Mouse (Mus musculus) natural killer cell, adult 2 months (primary cell): Measurements from ENCODE around the gene Adm.
"Not testable (repeated sequence)": the region's sequence is repeated elsewhere in the genome, so short reads cannot be mapped to it uniquely, and the experiment has no call there.

Experiments
- DNase-seq, 2 experiments: peaks; one replicate each; pipeline ENCODE4 v3.0.0; 2022; ENCODE audit warnings: low spot score in 2 of 2

Gene Adm

DNA sequence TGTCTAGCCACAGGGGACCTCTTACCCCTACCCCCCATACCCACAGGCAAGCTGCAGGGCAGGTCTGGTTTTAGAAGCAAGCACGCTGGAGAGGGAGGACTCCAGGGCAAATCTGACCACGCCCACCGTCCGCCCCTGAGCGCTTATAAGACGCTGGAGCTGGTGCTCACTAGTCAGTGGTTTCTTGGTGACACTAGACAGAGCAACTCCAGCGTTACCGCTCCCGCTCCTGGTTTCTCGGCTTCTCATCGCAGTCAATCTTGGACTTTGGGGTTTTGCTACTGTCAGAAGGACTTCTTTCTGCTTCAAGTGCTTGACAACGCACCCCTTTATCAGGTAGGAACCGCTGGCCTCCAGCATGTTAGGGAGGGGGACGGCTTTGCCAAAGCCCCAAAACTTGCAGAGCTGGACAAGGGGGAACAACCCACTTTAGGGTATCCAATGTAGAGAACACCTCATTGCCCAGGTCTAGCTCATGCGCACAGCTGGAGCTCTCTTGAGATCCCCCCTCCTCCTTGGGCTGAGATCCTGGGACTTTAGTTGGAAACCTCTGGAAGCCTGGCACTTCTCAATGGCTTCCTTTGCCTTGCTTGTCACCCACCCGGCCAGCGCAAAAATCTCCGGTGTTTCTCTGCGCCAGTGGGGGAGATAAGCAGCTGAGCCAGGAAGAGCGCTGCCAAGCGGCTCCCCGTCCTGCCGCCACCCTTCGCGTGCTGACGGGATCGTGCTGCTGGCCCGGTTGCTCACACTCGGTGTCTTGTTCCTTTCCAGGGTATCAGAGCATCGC is at the start of gene Adm:
Gene Adm (plus strand): TSS at position 176 of the 787 bp plus-strand sequence.
- peak in 1 of 2 experiments; percentile 57 for DNase-seq

DNA sequence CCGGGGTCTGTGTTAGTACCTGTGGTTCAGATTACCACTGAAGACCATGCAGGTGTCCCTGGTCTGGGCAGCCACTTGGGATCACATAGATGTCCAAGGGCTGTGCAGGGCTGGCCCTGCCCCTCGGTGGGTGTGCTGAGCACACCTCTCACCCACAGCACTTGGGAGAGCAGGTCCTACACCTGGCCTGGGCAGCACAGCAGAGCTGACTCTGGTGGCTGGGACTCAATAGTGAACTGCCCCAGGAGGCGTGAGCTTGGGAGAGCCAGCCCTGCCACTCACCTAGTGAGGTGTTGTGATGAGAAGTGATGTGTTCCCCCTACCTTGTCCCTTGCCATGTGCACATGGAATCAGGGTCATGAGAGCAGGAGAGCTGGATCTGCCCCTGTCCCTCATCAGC is 43.8 kb upstream of the Adm start:
- no peak for DNase-seq

DNA sequence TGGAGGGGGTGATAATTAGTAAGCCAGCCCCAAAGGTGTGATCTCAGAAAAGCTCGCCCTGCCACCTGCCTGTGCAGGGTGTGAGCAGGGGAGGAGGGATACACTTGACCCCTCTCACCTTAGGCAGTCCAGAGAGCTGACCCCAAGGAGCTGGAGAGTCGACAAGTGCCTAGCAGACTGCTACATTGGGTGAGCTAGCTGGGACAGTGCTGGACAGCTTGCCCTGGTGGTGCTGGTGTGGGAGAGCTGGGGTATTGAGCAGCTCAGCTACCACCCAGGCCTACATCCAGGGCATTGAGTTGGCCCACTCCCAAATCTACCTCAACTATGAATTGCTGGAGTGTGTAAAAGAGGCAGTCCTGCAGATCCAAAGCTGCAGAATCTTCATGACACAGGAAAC is 43.3 kb upstream of the Adm start:
- DNase-seq: no peak

DNA sequence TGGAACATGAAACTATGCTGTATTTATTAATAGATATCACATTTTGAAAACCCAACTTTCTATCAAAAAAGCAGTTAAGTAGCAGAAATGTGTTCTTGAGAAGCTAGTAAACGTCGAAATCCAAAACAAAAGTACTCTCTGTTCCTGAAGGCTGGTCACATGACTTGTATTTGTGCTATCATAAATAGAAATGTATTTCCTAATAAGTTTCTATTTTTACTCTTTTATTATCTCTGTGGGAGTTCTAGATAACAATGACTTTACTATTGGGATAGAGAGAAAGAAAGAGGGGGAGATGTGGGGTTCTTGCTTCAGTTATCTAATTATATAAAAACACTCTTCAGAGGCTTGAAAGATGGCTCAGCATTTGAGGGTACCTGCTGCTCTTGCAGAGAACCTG is 42.2 kb upstream of the Adm start:
- no peak for DNase-seq

DNA sequence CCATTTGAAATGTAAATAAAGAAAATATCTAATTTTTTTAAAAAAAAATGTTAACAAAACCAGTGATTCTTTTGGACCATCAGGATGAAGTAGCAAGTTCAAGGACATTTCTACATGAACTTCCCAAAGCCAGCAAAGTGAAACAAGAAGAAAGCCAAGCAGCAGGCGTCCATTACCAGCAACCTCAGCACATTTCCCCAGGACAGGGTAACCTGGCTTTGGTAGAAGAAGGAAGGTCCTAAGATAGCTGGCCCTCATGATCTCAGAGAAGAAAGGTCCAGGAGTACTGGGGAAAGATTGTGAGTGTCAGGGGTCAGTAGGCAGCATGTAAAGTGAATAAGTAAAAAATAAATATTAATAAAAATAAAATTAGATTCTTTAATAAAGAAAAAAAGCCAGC is 39.7 kb upstream of the Adm start:
- no peak for DNase-seq

DNA sequence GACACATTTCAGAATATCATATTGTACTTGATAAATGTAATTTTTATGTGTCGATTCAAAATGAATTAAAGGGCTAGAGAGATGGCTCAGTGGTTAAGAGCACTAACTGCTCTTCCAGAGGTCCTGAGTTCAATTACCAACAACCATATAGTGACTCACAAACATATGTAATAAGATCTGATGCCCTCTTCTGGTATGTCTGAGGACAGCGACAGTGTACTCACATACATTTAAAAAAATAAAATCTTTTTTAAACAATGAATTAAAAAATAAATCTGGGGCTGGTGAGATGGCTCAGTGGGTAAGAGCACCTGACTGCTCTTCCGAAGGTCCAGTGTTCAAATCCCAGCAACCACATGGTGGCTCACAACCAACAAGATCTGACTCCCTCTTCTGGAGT is 33.5 kb upstream of the Adm start:
- DNase-seq: not testable (repeated sequence)

DNA sequence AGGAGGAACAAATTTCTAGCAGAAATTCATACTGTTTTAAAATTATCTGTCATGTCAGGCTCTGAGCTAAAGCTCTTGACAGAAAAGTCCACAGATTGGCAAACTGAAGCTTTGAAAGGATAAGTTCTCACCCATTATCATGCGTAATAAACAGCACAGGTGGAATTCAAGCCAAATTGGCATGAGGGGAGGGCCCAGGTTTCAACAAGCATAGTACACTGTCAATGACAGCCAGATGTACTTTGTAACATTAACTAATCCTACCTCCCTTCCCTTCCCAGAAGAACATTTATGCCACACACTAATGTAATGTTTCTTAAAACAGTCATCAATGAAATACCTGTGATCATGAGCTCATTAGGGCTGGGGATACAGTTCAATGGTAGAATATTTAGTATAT is 30.3 kb upstream of the Adm start:
- DNase-seq: no peak

DNA sequence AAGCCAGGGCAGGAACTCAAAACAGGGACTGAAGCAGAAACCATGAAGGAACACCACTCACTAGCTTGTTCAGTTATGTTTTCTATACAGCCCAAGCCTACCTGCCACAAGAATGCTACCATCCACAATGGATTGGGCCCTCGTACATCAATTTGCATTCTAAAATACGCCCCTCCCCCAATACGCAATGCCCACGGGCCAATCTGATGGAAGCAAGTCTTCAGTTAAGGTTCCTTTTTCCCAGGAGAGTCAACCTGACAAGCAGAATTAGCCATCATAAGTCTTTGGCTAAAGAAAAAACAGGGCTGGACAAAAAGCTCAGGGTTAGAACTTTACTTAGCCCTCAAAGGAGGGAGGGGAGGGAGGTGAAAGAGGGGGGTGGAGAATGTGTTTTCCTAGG is 22.0 kb upstream of the Adm start:
- DNase-seq: no peak

DNA sequence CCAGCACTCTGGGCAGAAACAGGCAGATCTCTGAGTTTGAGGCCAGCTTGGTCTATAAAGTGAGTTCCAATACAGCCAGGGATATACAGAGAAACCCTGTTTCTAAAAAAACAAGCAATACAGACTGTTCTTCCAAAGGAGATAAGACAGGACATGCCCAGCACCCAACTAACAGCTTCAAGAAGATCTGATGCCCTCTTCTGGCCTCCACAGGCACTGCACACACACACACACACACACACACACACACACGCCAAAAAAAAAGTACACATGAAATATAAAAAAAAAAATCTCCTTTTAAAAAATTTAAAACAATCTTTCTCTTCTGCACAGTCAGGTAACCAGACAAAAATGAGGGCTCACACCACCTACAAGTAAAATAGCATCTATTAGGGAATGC is 20.6 kb upstream of the Adm start:
- DNase-seq: no peak

DNA sequence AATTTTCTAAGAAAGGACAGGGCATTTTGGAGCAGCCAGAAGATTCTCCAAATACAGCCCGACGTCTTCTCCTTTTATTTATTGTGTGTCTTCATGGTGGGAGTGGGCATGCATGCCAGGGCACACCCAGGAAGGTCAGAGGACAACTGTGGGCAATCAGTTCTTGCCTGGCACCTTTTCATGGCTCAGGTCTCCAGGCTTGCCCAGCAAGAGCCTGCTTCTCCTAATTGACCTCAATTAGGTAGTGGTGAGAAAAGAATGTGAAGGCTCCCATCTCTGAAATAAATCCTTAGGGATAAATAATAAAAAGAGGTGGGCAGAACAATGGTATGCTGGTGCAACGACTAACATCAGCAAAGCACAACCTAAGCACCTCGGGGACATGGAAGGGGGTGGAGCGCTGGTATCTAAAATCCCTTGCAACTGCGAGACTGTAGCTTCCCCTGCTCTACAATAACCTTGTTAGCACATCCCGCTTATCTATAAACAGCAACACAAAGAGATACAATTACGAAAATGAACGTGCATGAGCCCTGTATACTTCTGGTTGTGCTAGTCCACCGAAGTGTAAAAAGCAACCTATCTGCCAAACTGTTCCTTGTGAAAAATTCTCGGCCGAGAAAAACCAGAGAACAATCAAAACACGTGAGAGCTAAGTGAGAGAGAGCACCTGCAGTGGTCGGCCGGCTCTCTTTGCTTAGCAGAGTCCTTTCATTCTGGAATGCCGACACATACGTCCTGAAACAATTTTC is 13.9 kb upstream of the Adm start:
- no peak for DNase-seq

DNA sequence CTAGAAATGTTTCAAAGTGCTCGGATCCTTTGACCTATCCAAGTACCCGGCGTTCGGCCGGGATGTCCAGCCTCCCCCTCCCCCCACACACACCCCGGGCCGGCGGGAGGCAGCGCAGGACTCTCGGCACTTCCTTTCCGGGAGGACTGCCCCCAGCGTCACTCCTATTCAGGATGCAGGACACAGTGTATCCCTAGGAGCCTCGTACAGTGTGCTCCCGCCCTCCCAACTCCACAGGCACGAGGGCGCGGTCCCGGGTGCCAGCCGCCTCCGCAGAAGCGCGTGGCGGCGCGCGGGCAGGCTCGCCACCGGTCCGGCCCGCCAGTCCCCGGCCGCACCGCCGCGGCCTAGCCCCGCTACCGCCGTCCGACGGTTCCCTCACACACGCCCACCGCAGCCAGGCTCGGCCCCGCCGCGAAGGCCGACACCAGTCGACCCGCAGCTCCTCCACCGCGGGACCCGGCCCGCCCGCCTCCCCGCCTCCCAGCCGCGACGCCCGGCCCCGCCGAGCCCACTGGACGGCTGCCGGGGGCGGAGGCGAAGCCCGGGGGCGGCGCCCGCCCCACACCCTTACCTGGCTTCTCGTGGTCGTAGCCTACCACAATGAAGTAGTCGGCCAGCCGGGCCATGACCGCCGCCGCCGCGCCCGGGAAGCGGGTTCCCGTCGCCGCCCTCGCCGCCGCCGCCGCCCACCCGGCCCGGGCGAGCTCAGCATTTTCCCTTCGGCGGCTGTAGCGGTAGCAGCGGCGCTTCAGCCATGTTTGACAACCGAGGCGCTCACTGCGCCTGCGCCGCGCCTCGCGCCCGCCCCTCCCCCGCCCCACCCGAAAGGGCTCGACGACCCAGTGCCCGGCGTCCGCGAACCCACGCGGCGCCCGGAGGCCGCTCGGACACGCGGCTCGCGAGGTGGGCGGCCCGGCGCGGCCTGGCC is 13.1 kb upstream of the Adm start, which contains the start of gene Sbf2:
Gene Sbf2 (minus strand): TSS at position 790 of the 931 bp plus-strand sequence.
- DNase-seq: no peak

DNA sequence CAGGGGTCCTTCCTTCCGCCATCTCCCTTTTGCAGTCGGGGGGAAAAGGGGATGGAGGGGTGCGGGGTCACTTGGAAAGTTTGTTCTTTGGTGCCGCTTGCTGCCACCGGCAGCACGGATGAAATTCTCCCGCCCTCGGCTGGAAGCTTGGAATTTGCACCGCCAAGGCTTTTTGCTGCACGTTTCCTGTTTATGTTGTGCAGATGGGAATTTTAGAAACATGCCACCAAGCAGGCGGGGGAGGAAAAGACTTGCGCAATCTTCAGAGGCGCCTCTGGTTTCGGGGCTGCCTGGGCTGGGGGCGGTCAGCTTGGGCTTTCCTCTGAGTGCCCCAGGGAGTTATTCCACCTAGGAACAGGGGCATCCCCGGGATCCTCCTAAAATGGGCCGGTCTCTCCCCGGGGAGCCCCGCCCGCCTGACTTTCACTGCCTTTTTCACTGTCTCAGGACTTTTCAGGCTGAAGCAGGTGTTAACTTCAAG is 12.3 kb upstream of the Adm start:
- no peak for DNase-seq

DNA sequence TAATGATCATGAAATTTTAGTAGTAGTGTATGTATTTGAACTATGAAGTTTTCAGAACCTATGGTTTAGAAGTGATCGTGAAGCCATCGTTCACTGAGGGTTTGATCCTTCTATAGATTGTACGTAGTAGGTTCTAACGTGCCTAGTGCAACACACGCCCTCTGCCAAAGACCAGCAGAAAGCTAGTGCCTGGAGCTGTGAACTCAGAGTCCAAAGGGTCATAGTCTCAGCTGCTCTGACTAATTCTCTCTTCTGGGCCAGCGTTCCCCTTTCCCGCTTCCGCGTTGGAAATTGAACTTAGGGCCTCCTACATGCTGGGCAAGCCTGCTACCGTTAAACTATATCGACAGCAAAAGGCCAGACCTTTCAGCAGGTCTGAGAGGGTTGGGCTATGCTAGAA is 11.7 kb upstream of the Adm start:
- no peak for DNase-seq

DNA sequence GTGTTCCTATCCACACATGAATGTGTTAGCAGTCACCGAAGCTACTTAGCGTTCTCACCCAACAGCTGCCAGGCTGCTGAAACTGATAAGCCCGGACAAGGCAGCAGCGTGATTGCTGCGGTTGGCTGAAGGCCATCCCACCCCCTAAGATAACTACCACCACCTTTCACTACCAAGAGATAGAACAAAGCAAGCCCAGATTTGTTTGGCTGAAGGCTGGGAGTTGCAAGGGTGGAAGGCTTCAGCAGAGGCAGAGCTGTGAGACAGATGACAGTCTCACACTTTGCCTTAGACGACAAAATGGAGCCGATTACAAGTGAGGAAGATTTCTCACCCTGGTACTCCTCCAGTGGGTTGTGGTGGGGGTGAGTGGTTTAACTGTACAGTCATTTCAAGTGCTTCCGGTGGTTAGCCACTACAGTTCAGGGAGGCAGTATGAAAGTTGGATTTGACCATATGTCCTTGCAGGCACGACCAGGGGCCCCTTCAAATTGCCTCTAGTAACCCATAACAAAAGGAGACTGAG is 8.3 kb upstream of the Adm start:
- DNase-seq: peak; percentile 48 to 65

DNA sequence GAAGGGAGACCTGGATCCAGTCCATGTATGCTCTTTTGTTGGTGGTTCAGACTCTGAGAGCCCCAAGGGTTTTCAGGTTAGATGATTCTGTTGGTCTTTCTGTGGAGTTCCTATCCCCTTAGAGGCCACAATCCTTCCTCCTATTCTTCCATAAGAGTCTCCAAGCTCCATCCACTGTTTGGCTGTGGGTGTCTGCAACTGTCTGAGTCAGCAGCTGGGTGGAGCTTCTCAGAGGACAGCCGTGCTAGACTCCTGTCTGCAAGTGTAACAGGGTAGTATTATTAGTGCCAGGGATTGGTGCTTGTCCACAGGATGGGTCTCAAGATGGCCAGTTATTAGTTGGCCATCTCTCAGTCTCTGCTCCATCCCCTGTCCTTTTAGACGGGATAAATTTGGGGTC is 3.4 kb upstream of the Adm start:
- DNase-seq: no peak

DNA sequence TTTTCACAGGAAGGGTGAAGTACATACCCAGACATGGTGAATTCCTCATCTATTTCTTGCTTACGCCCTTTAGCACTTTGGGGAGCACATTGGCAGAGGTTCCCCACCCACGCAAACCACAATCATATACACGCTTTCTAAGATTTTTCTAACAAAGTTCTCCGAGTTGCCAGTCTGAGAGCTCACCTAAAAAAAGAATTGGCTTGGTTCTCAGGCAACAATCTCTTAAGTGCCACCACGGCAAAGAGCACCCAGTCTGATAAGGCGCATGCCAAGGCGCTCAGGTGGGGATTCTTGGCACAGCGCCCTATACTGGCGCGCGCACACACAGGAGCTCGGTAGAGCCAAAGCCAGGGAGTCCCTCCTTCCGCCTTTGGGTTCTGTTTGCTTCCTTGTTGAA is 2.5 kb upstream of the Adm start:
- no peak for DNase-seq

DNA sequence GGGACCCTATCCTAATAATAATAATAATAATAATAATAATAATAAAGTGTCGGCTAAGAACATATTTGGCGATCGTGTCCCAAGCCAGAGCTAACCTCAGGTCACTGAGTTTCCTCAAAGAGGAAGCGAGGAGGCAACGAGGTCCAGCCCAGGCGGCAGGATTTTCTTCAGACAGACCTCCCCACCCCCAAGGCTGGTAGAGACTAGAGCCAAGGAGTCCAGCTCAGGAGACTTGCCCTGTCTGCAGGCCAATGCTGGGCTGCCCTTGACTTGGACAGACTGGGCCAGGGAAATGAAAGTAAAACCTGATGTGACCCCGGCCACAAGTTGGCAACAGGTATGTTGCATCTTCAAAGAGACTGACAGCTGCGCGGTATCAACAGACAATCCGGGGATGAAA is 2.0 kb upstream of the Adm start:
- no peak for DNase-seq

DNA sequence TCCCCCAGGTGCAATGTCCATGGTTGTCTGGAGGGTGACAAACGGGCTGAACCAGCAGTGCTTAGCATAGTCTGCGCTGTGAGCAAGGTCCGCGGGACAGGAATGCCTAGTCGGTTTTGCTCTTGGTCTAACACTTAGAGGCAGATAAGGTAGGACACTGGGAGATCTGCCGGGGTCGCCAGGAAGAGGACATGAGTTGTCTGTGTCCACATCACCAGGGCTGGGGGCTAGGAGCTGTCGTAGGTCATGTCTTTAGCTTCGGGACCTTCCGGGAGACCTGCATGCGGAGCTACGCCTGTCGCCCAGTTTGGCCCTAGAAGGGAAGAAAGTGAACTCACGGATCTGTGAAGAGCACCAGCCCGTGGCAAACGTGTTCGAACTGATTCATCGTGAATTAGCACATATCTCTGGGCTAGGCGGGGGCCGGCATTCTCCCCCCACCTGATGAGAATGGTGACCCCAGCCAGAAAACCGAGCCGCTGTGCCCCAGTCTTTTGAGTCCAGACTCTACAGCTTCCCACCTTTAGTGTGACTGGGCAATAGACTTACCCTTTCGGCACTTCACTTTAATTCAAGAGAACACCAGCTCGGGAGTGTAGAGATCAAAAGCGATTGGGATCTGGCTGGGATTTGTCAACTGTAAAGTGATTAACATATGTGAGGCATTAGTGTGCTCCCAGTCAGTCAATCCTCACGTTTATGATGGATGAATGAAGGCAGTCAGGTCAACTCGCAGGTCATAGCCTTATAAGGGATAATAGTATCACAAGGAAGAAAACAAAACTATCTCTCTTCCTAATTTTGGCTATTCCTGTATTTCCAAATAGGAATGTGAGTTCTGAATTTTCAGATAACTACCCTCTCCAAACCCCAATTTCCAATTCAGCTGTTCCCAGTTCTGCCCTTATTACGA is 1.0 kb upstream of the Adm start:
- no peak for DNase-seq

DNA sequence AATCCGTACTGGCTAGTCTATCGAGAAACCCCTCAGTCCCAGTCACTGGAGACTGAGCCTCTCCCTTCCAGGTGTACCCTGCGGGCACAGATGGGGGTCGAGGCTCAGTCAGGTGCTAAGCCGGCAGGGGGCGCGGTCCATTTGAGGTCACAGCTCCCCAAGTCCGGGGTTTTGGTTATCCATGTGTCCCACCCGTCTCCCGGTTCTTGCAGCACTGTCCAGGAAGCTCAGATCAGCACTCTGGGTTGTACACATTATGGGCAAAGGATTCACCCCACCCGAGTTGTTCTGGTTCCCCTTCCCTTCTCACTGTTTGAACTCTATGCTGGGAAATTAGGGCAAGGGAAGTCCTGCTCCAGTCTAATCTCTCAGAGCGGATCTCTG is 370 bp upstream of the Adm start:
- DNase-seq: no peak

DNA sequence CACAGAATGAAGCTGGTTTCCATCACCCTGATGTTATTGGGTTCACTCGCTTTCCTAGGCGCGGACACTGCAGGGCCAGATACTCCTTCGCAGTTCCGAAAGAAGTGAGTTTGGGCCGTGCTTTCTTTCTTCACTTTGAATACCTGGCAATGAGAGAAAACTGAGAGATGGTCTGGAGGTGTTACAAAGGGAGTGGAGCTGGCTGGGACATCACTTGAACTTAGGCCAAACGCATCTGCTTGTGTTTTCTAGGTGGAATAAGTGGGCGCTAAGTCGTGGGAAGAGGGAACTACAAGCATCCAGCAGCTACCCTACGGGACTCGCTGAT is 776 bp downstream of the Adm start:
- DNase-seq: no peak
